Mouse (Mus musculus) kidney, adult 18-20 months (tissue): ENCODE results near the gene Eml2.

Experiments used
- DNase-seq: peaks from one replicate; pipeline ENCODE4 v3.0.0; 2021

Gene Eml2

GRCm38 (mm10) chr7:19163752-19164151 is 12.5 kb upstream of the Eml2 start:
- no peak for DNase-seq

DNA sequence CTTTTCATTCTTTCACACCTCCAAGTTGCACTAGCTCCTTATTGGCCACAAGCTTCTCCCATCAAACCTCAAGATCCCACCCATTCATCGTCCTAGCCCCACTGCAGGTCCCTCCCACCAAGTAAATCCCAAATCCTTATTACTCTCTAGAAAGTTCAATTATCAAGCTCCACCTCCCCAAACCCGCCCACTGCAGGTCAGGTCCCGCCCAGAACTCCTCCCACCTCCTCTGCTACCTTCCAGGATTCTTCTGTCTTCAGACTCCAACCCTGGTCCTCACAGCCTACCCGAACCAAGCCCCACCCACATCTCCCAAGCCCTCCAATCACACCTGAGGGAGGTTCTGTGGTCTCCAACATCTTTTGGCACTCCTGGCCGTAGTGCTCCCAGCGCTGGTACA is 12.0 kb upstream of the Eml2 start:
- DNase-seq: peak; percentile 33

GRCm38 (mm10) chr7:19164978-19165377 is 11.2 kb upstream of the Eml2 start:
- DNase-seq: no peak

- DNase-seq: no peak
These were observed 10.4 kb upstream of the Eml2 start, which contains the start of gene Gipr for GRCm38 (mm10) chr7:19165656-19166423. TSS of gene Gipr (minus strand) at chr7:19166127.

DNA sequence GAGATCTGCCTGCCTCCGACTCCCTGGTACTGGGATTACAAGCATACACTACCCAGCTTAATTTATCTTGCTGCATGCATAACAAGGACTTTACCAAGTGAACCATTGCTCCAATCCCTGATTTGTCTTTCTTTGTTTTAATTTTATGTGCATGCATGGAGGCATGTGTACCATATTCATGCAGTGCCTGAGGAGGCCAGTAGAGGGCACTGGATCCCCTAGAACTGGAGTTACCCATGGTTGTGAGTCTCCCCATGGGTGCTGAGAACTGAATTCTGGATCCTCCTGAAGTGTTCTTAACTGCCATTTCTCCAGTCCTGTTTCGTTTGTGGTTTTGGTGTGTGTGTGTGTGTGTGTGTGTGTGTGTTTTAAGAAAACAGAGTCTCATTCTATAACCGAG is 9.2 kb upstream of the Eml2 start:
- DNase-seq: no peak

GRCm38 (mm10) chr7:19169506-19169905 is 6.7 kb upstream of the Eml2 start:
- DNase-seq: no peak

DNA sequence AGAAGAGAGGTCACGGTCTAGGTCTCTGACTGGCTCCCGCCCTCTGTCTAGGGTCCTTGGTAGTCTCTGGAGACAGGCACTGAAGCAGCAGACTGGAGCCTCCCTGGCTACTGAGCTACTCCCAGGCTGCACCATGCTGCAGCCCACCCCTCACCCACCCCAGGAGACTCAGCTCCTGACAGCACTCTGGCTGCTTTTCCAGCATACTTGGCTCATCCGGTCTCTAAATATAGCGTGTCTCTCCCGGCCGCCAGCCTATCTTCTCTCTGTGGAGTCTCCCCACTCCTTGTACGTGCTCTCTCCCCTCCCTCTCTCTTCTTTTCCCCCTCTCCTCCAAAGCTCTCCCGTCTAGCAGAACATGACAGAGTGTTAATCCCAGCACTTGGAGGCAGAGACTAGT is 6.1 kb upstream of the Eml2 start:
- no peak for DNase-seq

GRCm38 (mm10) chr7:19171831-19172230 is 4.4 kb upstream of the Eml2 start:
- no peak for DNase-seq

- DNase-seq: peak; percentile 78
These were observed 3.3 kb upstream of the Eml2 start for GRCm38 (mm10) chr7:19172874-19173273.

DNA sequence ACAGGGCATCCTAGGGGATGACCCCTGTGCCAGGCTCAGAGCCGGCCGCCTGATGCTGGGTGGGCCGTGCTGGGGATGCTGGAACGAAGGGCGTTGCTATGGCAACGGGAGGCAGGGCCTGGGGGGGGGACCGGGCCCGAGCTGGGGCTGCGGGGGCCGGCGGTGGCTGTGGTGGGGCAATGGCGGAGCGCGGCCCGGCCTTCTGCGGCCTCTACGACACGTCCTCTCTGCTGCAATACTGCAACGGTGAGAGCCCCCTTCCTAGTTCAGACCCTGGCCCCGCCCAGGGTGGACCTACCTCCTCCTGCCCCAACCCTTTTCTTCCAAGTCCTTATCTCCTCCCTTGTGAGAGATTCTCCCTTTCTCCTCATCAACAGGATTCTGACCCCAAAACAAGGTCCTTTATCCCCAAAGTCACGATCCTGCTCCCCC is 311 bp downstream of the Eml2 start:
- DNase-seq: no peak

- DNase-seq: no peak
These were observed 995 bp downstream of the Eml2 start for GRCm38 (mm10) chr7:19177216-19177615.

GRCm38 (mm10) chr7:19178035-19178434 is 1.8 kb downstream of the Eml2 start:
- DNase-seq: no peak

DNA sequence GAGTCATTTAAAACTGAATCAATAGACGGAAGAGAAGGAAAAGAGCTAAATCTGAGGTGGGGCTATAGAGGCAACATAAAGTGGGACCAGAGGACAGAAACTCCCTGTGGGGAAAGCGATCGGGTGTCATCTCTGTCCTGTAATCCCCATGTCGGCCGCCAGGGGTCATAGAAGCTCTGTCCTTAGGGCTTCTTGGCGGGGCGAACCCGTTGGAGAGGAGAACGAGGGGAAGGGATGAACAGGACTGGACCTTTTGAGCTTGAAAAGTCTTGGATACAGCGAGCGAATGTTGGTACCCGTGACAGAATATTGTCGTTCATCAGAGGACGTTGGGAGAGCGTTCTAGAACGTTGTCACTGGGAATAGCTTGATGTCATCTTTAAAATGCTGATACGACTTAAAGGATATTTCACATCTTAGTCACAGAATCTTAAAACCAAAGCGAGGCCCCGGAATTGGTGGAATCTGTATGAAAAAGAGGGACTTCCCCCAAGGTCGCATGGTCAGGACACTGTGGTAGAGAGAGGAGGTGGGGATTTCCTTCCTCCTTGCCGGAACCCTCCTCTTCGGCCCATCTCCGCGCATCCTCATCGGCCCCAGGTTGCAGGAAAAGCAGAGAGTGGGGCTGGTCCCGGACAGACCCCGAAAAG is 2.3 kb downstream of the Eml2 start:
- peak; percentile 83 for DNase-seq

DNA sequence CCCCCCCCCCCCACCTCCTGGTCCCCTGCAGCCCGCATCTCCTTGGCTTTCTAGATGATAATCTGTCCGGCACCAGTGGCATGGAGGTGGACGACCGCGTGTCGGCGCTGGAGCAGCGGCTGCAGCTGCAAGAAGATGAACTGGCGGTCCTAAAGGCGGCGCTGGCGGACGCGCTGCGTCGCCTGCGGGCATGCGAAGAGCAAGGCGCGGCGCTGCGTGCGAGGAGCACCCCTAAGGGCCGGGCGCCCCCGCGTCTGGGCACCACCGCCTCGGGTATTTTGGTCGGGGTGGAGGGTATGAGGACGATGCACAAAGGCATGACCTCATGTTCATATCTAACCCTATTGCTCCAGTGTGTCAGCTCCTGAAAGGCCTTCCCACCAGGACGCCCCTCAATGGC is 3.0 kb downstream of the Eml2 start:
- DNase-seq: peak; percentile 66

- no peak for DNase-seq
These were observed 3.7 kb downstream of the Eml2 start for GRCm38 (mm10) chr7:19179936-19180335.

- DNase-seq: peak; percentile 58
These were observed 4.7 kb downstream of the Eml2 start for GRCm38 (mm10) chr7:19180862-19181429.

- no peak for DNase-seq
These were observed 8.0 kb downstream of the Eml2 start for GRCm38 (mm10) chr7:19184250-19184649.

GRCm38 (mm10) chr7:19184758-19185157 is 8.5 kb downstream of the Eml2 start:
- DNase-seq: peak; percentile 41

GRCm38 (mm10) chr7:19194676-19195075 is 18.5 kb downstream of the Eml2 start:
- DNase-seq: no peak

- no peak for DNase-seq
These were observed 20.5 kb downstream of the Eml2 start for GRCm38 (mm10) chr7:19196676-19197075.

DNA sequence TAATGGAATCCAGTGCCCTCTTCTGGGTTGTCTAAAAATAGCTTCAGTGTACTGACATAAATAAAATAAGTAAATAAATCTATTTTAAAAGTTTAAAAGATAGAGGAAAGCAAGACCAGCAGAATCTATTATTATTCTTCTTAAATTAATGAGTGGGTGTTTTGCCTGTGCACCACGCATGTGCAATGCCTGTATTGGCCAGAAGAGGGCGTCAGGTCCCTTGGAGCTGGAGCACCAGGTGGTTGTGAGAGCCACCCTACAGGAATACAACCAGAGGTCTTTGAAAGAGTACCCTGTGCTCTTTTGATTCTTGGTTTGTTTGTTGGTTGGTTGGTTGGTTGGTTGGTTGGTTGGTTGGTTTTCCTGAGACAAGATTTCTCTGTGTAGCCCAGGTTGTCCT is 21.8 kb downstream of the Eml2 start:
- DNase-seq: no peak

DNA sequence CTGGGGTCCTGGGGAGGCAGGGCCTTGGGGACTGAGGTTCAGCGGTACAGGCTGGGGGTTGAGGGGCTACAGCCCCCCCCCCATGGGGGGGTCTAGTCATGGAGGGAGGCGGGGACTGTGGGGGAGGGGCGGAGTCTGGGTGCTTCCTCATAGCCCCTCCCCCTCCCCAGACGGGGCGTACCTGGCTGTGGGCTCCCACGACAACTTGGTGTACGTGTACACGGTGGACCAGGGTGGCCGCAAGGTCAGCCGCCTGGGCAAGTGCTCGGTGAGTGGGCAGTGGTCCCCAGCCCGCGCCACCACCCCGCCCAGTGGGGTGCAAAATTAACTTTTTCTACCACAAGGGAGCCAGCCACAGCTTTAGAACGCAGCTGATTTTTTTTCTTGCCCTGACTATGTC is 25.4 kb downstream of the Eml2 start:
- no peak for DNase-seq

DNA sequence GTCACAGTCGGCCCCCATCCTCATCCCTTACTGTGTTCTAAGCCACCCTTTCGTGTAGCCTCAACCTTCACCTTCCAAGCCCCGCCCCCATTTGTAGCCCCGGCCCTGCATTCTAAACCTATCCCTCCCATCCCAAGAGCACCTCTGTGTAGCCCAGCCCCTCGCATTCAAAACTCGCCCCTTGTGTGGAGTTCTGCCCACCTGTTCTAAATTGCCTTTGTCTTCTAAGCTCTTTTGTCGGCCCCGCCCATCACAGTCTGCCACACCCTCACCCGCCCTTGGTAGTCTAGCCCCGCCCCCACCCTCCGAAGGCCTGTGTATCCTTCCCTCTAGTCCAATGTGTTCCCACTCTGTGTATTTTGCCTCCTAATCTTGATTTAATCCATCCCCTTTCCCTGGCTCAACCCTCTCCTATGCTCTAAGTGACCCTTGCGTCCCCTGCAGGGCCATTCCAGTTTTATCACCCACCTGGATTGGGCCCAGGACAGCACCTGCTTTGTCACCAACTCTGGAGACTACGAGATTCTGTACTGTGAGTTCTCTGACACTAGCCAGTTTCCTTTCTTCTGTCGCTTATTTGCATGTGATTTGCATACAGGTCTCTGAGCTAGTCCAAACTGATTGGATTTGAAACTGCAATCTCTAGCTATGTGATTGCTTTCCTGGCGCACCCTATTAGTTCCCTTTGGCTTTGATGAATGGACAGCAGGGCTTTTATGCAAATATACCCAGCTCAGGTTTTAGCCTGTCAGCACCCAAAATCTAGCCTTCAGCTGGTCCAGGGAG is 26.0 kb downstream of the Eml2 start:
- DNase-seq: no peak
